Mouse (Mus musculus) CH12.LX (cell line): ENCODE data around the gene Sfxn3.
A peak's percentile ranks its signal among the peaks of the same experiment; 100 is the strongest.

Experiments
- CTCF ChIP-seq, 2 experiments: IDR thresholded peaks in 1 of 2; conservative IDR thresholded peaks in 1 of 2; 2 replicates each; pipeline ENCODE4 v1.5.1; 2011 to 2012; ENCODE audit warnings: low read depth in 2 of 2, low read length in 2 of 2, improper control_type of control experiment in 1 of 2, inconsistent platforms in 1 of 2, mild to moderate bottlenecking in 1 of 2, moderate library complexity in 1 of 2
- USF1 ChIP-seq: IDR thresholded peaks from 2 replicates; pipeline ENCODE4 v1.6.1; 2014; ENCODE audit warnings: low read depth, mild to moderate bottlenecking, inconsistent platforms, low read length, improper control_type of control experiment
- ZC3H11A ChIP-seq: IDR thresholded peaks from 2 replicates; pipeline ENCODE4 v1.6.1; 2012; ENCODE audit warnings: low read depth, mild to moderate bottlenecking, inconsistent platforms, low read length, improper control_type of control experiment
- ZKSCAN1 ChIP-seq: IDR thresholded peaks from 2 replicates; pipeline ENCODE4 v1.6.1; 2012; ENCODE audit warnings: low read depth, inconsistent platforms, low read length, improper control_type of control experiment, borderline replicate concordance

DNA sequence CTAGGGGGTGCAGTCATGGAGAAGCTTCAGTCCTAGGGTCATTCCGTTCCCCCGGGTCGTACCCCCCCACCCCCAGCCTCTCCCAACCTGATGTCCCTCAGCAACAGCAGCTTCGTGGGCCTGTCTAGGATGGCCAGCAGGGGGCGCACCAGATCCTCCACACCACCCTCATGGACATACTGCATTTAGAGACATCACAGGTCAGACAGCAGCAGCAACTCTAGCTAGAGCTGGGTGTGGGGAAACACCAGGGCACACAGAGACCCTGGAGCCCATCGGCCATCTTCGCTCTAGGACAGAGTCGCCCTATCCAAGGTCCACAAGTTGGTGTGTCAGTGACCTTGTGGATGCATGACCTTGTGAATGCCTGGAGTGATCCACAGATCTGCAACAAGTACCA, 17.2 kb upstream of the Sfxn3 start:
- TF ChIP-seq CTCF (conservative IDR thresholded peaks at IDR 0.05 in 1 of 2, IDR thresholded peaks at IDR 0.05 in 1 of 2; ENCODE audit: low read depth in 2 of 2, low read length in 2 of 2) (peak; percentile 59 to 82), ZKSCAN1 (no peak), USF1 (no peak), ZC3H11A (no peak)
